Mouse (Mus musculus) heart, embryonic 13.5 days (tissue): ENCODE data around the gene Ndn. TPM values are rescaled to one million over a fixed set of nuclear protein-coding genes. Genes with fewer than 3 reads are reported as not detected.

Source experiments
- ATAC-seq: fragments of 200-750 bp; cut with Nextera tagmentation; 2 replicates; pipeline ENCODE4 v1.8.0; 2017; ENCODE audit warnings: moderate TSS enrichment; ENCODE audit not compliant: insufficient number of reproducible peaks, low FRiP score, low TSS enrichment; ENCODE audit errors: extremely low read depth
- H3K27ac ChIP-seq: fragments of 300-500 bp; sonication (generic); replicated peaks from 2 replicates; pipeline ENCODE4 v1.5.1; 2015; ENCODE audit warnings: moderate library complexity, mild to moderate bottlenecking, inconsistent platforms
- H3K27me3 ChIP-seq: fragments of 300-500 bp; sonication (generic); replicated peaks from 2 replicates; pipeline ENCODE4 v1.6.1; 2015; ENCODE audit warnings: mild to moderate bottlenecking, inconsistent platforms
- H3K36me3 ChIP-seq: fragments of 300-500 bp; sonication (generic); 2 replicates; pipeline ENCODE4 v1.6.1; 2015; ENCODE audit warnings: mild to moderate bottlenecking, inconsistent platforms
- H3K4me1 ChIP-seq: fragments of 300-500 bp; sonication (generic); 2 replicates; pipeline ENCODE4 v1.6.1; 2015; ENCODE audit warnings: inconsistent platforms
- H3K4me2 ChIP-seq: fragments of 300-500 bp; sonication (generic); 2 replicates; pipeline ENCODE4 v1.6.1; 2015; ENCODE audit warnings: inconsistent platforms, mild to moderate bottlenecking, moderate library complexity
- H3K4me3 ChIP-seq: fragments of 300-500 bp; sonication (generic); 2 replicates; pipeline ENCODE4 v1.5.1; 2015; ENCODE audit warnings: moderate library complexity, mild to moderate bottlenecking, inconsistent platforms
- H3K9ac ChIP-seq: fragments of 300-500 bp; sonication (generic); 2 replicates; pipeline ENCODE4 v1.6.1; 2015; ENCODE audit warnings: inconsistent platforms, mild to moderate bottlenecking, moderate library complexity
- H3K9me3 ChIP-seq: fragments of 300-500 bp; sonication (generic); 2 replicates; pipeline ENCODE4 v1.6.1; 2016; ENCODE audit warnings: inconsistent platforms
- WGBS: fragments of 180-500 bp; shearing (Covaris S2); methylation state at CpG from one replicate; pipeline ENCODE4 v1.1.7; 2015; ENCODE audit warnings: mixed read lengths; 5-methylcytosine and 5-hydroxymethylcytosine counted together
- polyA plus RNA-seq: library from polyadenylated mRNA; unstranded; fragments of >200 nt; fragmentation: Nextera tagmentation; extraction: Ambion mirVana; gene quantifications from 2 replicates; pipeline ENCODE4 v1.2.1, GENCODE M21; 2015

The Ndn gene
- polyA plus RNA-seq, 1 experiment from 2014 or later, result 63.9 TPM

GRCm38 (mm10) chr7:62376510-62377304, 30.3 kb downstream of the Ndn start, which contains the start of gene Magel2:
Magel2 (plus strand) TSS chr7:62377010.
- Histone ChIP-seq H3K9ac (peak within 1 kb of the TSS; percentile 74), H3K9me3 (peaks cover 11% of the 10 kb centered on the region; the same call in 1 of the 2 replicates)
- WGBS, result 17% methylated on average over 31 of the region's 31 CpGs

GRCm38 (mm10) chr7:62377313-62377712, 30.9 kb downstream of the Ndn start:
- peak; percentile 26; the same call in 1 of the 2 replicates for ATAC-seq
- H3K27me3 ChIP-seq, result no peaks in the 10 kb centered on the region
- peaks cover 11% of the 10 kb centered on the region; the same call in 1 of the 2 replicates for H3K9me3 ChIP-seq
- H3K36me3 ChIP-seq, result no peaks in the 10 kb centered on the region
- WGBS, result 28% methylated on average over 14 of the region's 14 CpGs
- no peak overlapping the region for H3K27ac ChIP-seq
- H3K9ac ChIP-seq, result peak overlapping the region; percentile 74
- H3K4me2 ChIP-seq, result peak overlapping the region; percentile 73
- peak overlapping the region; percentile 55 for H3K4me3 ChIP-seq
- no peaks in the 10 kb centered on the region for H3K4me1 ChIP-seq

More at GRCm38 (mm10) chr7:62376510-62377304, 30.3 kb downstream of the Ndn start, which contains the start of gene Magel2:
- Histone ChIP-seq H3K4me2 (peak within 1 kb of the TSS; percentile 73), H3K27me3 (no peaks in the 10 kb centered on the region), H3K4me1 (no peaks in the 10 kb centered on the region), H3K27ac (no peak within 1 kb of the TSS), H3K4me3 (peak within 1 kb of the TSS; percentile 55), H3K36me3 (no peaks in the 10 kb centered on the region)
- ATAC-seq, result peak; percentile 57; the same call in 1 of the 2 replicates

GRCm38 (mm10) chr7:62378529-62378928, 32.2 kb downstream of the Ndn start:
- 76% methylated on average over 9 of the region's 9 CpGs for WGBS
- no peaks in the 10 kb centered on the region for H3K4me1 ChIP-seq
- no peaks in the 10 kb centered on the region for H3K36me3 ChIP-seq
- ATAC-seq, result no peak
- no peak overlapping the region for H3K4me2 ChIP-seq
- no peak overlapping the region for H3K4me3 ChIP-seq
- peaks cover 11% of the 10 kb centered on the region; the same call in 1 of the 2 replicates for H3K9me3 ChIP-seq
- no peaks in the 10 kb centered on the region for H3K27me3 ChIP-seq
- no peak overlapping the region for H3K9ac ChIP-seq
- H3K27ac ChIP-seq, result no peak overlapping the region

- no peak for ATAC-seq
- no peak overlapping the region for H3K4me3 ChIP-seq
- H3K36me3 ChIP-seq, result no peaks in the 10 kb centered on the region
- no peaks in the 10 kb centered on the region for H3K27me3 ChIP-seq
- H3K4me2 ChIP-seq, result no peak overlapping the region
- no peak overlapping the region for H3K9ac ChIP-seq
- no peaks in the 10 kb centered on the region for H3K4me1 ChIP-seq
- WGBS, result 4% methylated on average over 2 of the region's 2 CpGs
- H3K9me3 ChIP-seq, result peaks cover 9% of the 10 kb centered on the region; the same call in 1 of the 2 replicates
- H3K27ac ChIP-seq, result no peak overlapping the region
Measured at GRCm38 (mm10) chr7:62382391-62382790, 36.0 kb downstream of the Ndn start.

GRCm38 (mm10) chr7:62388291-62388690, 41.9 kb downstream of the Ndn start:
- Histone ChIP-seq H3K27me3 (no peaks in the 10 kb centered on the region), H3K9me3 (no peaks in the 10 kb centered on the region), H3K27ac (no peak overlapping the region), H3K4me3 (no peak overlapping the region), H3K4me1 (no peaks in the 10 kb centered on the region), H3K4me2 (no peak overlapping the region), H3K36me3 (no peaks in the 10 kb centered on the region), H3K9ac (no peak overlapping the region)
- WGBS, result 30% methylated on average over 4 of the region's 4 CpGs
- no peak for ATAC-seq

GRCm38 (mm10) chr7:62392202-62392601, 45.8 kb downstream of the Ndn start:
- WGBS, result 50% methylated on average over 1 of the region's 1 CpGs
- Histone ChIP-seq H3K27me3 (no peaks in the 10 kb centered on the region), H3K36me3 (no peaks in the 10 kb centered on the region), H3K4me2 (no peak overlapping the region), H3K9ac (no peak overlapping the region), H3K27ac (no peak overlapping the region), H3K4me1 (no peaks in the 10 kb centered on the region), H3K4me3 (no peak overlapping the region), H3K9me3 (no peaks in the 10 kb centered on the region)
- ATAC-seq, result no peak; the same call in 1 of the 2 replicates

Other genes starting within 250 kb of the Ndn start
- gene Magel2, start 30.4 kb downstream of the Ndn start, polyA plus RNA-seq, result 0.34 and 0.57 TPM in 2 replicates
- 2.6 and 3.0 TPM in 2 replicates for gene Mkrn3, start 73.6 kb downstream of the Ndn start, polyA plus RNA-seq
- 9.9 and 10.7 TPM in 2 replicates for gene Peg12, start 117.9 kb downstream of the Ndn start, polyA plus RNA-seq